Mouse (Mus musculus) limb, embryonic 11.5 days (tissue): ENCODE data around the gene Efcab10. TPM values are rescaled to one million over a fixed set of nuclear protein-coding genes. Genes with fewer than 3 reads are reported as not detected.

ENCODE experiments used
- ATAC-seq: fragments of 200-750 bp; cut with Nextera tagmentation; 2 replicates; pipeline ENCODE4 v1.8.0; 2017; ENCODE audit warnings: low read depth; ENCODE audit not compliant: insufficient number of reproducible peaks, low FRiP score, low TSS enrichment
- DNase-seq: peaks from one replicate; pipeline ENCODE4 v3.0.0-alpha.2; 2015; ENCODE audit warnings: low spot score
- H3K27ac ChIP-seq: fragments of 300-500 bp; sonication (generic); replicated peaks from 2 replicates; pipeline ENCODE4 v1.5.1; 2014; ENCODE audit warnings: low read depth, mild to moderate bottlenecking, low read length
- H3K27me3 ChIP-seq: fragments of 300-500 bp; sonication (generic); 2 replicates; pipeline ENCODE4 v1.6.1; 2014; ENCODE audit warnings: mild to moderate bottlenecking, low read length, mixed read lengths; ENCODE audit not compliant: control insufficient read depth, insufficient read depth
- H3K36me3 ChIP-seq: fragments of 300-500 bp; sonication (generic); 2 replicates; pipeline ENCODE4 v1.6.1; 2014; ENCODE audit warnings: mild to moderate bottlenecking, low read length, moderate library complexity, mixed read lengths; ENCODE audit not compliant: control insufficient read depth, insufficient read depth
- H3K4me1 ChIP-seq: fragments of 300-500 bp; sonication (generic); 2 replicates; pipeline ENCODE4 v1.6.1; 2014; ENCODE audit warnings: low read length, mixed read lengths; ENCODE audit not compliant: control insufficient read depth, insufficient read depth
- H3K4me2 ChIP-seq: fragments of 300-500 bp; sonication (generic); 2 replicates; pipeline ENCODE4 v1.6.1; 2014; ENCODE audit warnings: low read depth, mild to moderate bottlenecking, moderate library complexity; ENCODE audit not compliant: severe bottlenecking
- H3K4me3 ChIP-seq: fragments of 300-500 bp; sonication (generic); 2 replicates; pipeline ENCODE4 v1.5.1; 2014; ENCODE audit warnings: low read depth, low read length
- H3K9ac ChIP-seq: fragments of 300-500 bp; sonication (generic); 2 replicates; pipeline ENCODE4 v1.6.1; 2014; ENCODE audit warnings: mild to moderate bottlenecking, low read length
- H3K9me3 ChIP-seq: fragments of 300-500 bp; sonication (generic); 2 replicates; pipeline ENCODE4 v1.6.1; 2016; ENCODE audit warnings: low read length; ENCODE audit not compliant: control insufficient read depth
- WGBS: fragments of 180-500 bp; shearing (Covaris S2); extraction: QIAGEN DNeasy Blood & Tissue Kit; methylation state at CpG from one replicate; pipeline ENCODE4 v1.1.7; 2014; 5-methylcytosine and 5-hydroxymethylcytosine counted together
- polyA plus RNA-seq: library from polyadenylated mRNA; unstranded; fragments of >200 nt; fragmentation: Nextera tagmentation; extraction: Ambion mirVana; gene quantifications from 2 replicates; pipeline ENCODE4 v1.2.1, GENCODE M21; 2014

Efcab10 gene
- polyA plus RNA-seq, 1 experiment from 2014 or later, result 0.79 TPM

GRCm38 (mm10) chr12:33434758-33435157 lies 40.1 kb downstream of the Efcab10 start:
- no peak overlapping the region for H3K27ac ChIP-seq
- 95% methylated on average over 4 of the region's 4 CpGs for WGBS
- ATAC-seq (no peak), DNase-seq (no peak)
- H3K4me3 ChIP-seq, result no peak overlapping the region
- no peaks in the 10 kb centered on the region for H3K27me3 ChIP-seq
- no peaks in the 10 kb centered on the region for H3K36me3 ChIP-seq
- no peaks in the 10 kb centered on the region for H3K9me3 ChIP-seq
- H3K4me1 ChIP-seq, result no peaks in the 10 kb centered on the region
- no peak overlapping the region for H3K4me2 ChIP-seq
- H3K9ac ChIP-seq, result no peak overlapping the region

Other genes with a start within 250 kb of the Efcab10 start
- gene Atxn7l1, start 247.2 kb upstream of the Efcab10 start, polyA plus RNA-seq, result 18.8 and 19.6 TPM in 2 replicates
- 56.6 and 66.1 TPM in 2 replicates for gene Twistnb, start 34.8 kb downstream of the Efcab10 start, polyA plus RNA-seq